8 mouse cellular contexts compared by ENCODE assay signal in genomic region chr3:105705061-105705549, GRCm38 (mm10). TPM values are rescaled to one million over a fixed set of nuclear protein-coding genes. Genes with fewer than 3 reads are reported as not detected.
DNase-seq lines count a peak whose midpoint lies in the region; ATAC-seq and TF ChIP-seq lines count a peak whose summit lies in the region.

No protein-coding gene starts in this region.

- no peak for TF ChIP-seq POLR2A in bone marrow macrophage, adult 2 months (IDR thresholded peaks at IDR 0.05; ENCODE audit: borderline replicate concordance, low read depth, low read length)

- WGBS in lung, embryonic 16.5 days, result under 1% methylated on average over 28 of the region's 28 CpGs

- no peak overlapping the region for H3K27ac ChIP-seq in bone marrow macrophage, adult 2 months (ENCODE audit: insufficient read depth, low read depth, low read length)
- H3K27ac ChIP-seq in lung, embryonic 16.5 days (ENCODE audit: low read length), result peak overlapping the region; percentile 62

- H3K9me3 ChIP-seq in lung, embryonic 16.5 days (ENCODE audit: control insufficient read depth, low read length), result no peaks in the 10 kb centered on the region

- ATAC-seq in CD4-positive, CD25-positive, alpha-beta regulatory T cell, adult 4 months, result peak; percentile 36
- peak; percentile 16; the same call in 1 of the 2 replicates for ATAC-seq in erythroid progenitor cell, adult 5-6 weeks (replicated peaks; ENCODE audit: low FRiP score, poor library complexity, severe bottlenecking)
- peak; percentile 34 for ATAC-seq in lung, embryonic 16.5 days (ENCODE audit: low read depth)

- TF ChIP-seq CTCF in bone marrow macrophage, adult 2 months (IDR thresholded peaks at IDR 0.05; ENCODE audit: low read depth, low read length), result no peak

- peak overlapping the region; percentile 99 for H3K4me2 ChIP-seq in lung, embryonic 16.5 days (ENCODE audit: low read depth, low read length)

- intact Hi-C loops in heart, postnatal 10 days (cut with DNase I), result no loop called here

- peak overlapping the region; percentile 71 for H3K9ac ChIP-seq in lung, embryonic 16.5 days (ENCODE audit: low read length)

- peak overlapping the region; percentile 69 for H3K4me3 ChIP-seq in bone marrow macrophage, adult 2 months (ENCODE audit: insufficient read depth, low read length)
- H3K4me3 ChIP-seq in lung, embryonic 16.5 days (ENCODE audit: low read length), result peak overlapping the region; percentile 63

- no peaks in the 10 kb centered on the region for H3K36me3 ChIP-seq in lung, embryonic 16.5 days (ENCODE audit: control insufficient read depth, insufficient read depth, low read length)

- peak; percentile 78 to 86 for DNase-seq in heart, postnatal 10 days
- peak; percentile 86 for DNase-seq in layer of hippocampus, adult 8-10 months (ENCODE audit: low spot score in 2 of 2)
- DNase-seq in ovary, postnatal 36 days (ENCODE audit: low spot score), result peak; percentile 73
- DNase-seq in urinary bladder, adult 2 months (ENCODE audit: low spot score), result peak; percentile 79

- H3K4me1 ChIP-seq in bone marrow macrophage, adult 2 months (ENCODE audit: control insufficient read depth, insufficient read depth, low read length), result peaks cover 20% of the 10 kb centered on the region
- H3K4me1 ChIP-seq in lung, embryonic 16.5 days (replicated peaks; ENCODE audit: control insufficient read depth, insufficient read depth, low read length), result peaks cover 36% of the 10 kb centered on the region

- no peaks in the 10 kb centered on the region for H3K27me3 ChIP-seq in lung, embryonic 16.5 days (ENCODE audit: control insufficient read depth, insufficient read depth, low read depth, low read length)

RNA-seq across cellular contexts. Expression of gene Inka2, which starts 0.7 kb away (rescaled TPM):
- polyA plus RNA-seq in CD4-positive, CD25-positive, alpha-beta regulatory T cell, adult 4 months (2017; shearing (Covaris generic)), result 1 to 10 TPM; 1.9 to 2.5 TPM
- polyA plus RNA-seq in bone marrow macrophage, adult 2 months (2012; ENCODE audit: insufficient read depth, insufficient read length, missing spikeins), result 0.47 and 0.95 TPM in 2 replicates
- not detected in 2 replicates for total RNA-seq in erythroid progenitor cell, adult 5-6 weeks (2015; ENCODE audit: low replicate concordance)
- not detected in 2 replicates for total RNA-seq in erythroid progenitor cell, adult 5-6 weeks (2017; ENCODE audit: low replicate concordance)
- total RNA-seq in heart, postnatal 10 days (2021), result 10 to 100 TPM; 27.1 to 34.8 TPM
- 10 to 100 TPM; 69.6 to 79.1 (median 72.2) TPM for total RNA-seq in layer of hippocampus, adult 8-10 months (2022)
- polyA plus RNA-seq in lung, embryonic 16.5 days (2015; fragmentation: Nextera tagmentation; extraction: Ambion mirVana), result 2.4 and 2.5 TPM in 2 replicates
- polyA plus RNA-seq in urinary bladder, adult 2 months (2012; rRNA removed), result 19.8 and 27.1 TPM in 2 replicates

RNA-seq across cellular contexts. Expression of gene Ddx20, which starts 17.7 kb away (rescaled TPM):
- 10 to 100 TPM; 10.2 to 12.1 TPM for polyA plus RNA-seq in CD4-positive, CD25-positive, alpha-beta regulatory T cell, adult 4 months (2017; shearing (Covaris generic))
- polyA plus RNA-seq in bone marrow macrophage, adult 2 months (2012; ENCODE audit: insufficient read depth, insufficient read length, missing spikeins), result 13.6 and 14.6 TPM in 2 replicates
- total RNA-seq in erythroid progenitor cell, adult 5-6 weeks (2015; ENCODE audit: low replicate concordance), result 21.3 and 28.1 TPM in 2 replicates
- total RNA-seq in erythroid progenitor cell, adult 5-6 weeks (2017; ENCODE audit: low replicate concordance), result 25.4 and 33.1 TPM in 2 replicates
- 10 to 100 TPM; 13.0 to 13.3 TPM for total RNA-seq in heart, postnatal 10 days (2021)
- total RNA-seq in layer of hippocampus, adult 8-10 months (2022), result 10 to 100 TPM; 12.6 to 13.5 (median 13.1) TPM
- 36.5 and 37.0 TPM in 2 replicates for polyA plus RNA-seq in lung, embryonic 16.5 days (2015; fragmentation: Nextera tagmentation; extraction: Ambion mirVana)
- polyA plus RNA-seq in urinary bladder, adult 2 months (2012; rRNA removed), result 10.4 and 10.8 TPM in 2 replicates
